Mouse (Mus musculus) embryonic facial prominence, embryonic 13.5 days (tissue): ENCODE results near the gene Nipal4. TPM values are rescaled to one million over a fixed set of nuclear protein-coding genes. Genes with fewer than 3 reads are reported as not detected.
"Not testable (repeated sequence)": the region's sequence is repeated elsewhere in the genome, so short reads cannot be mapped to it uniquely, and the experiment has no call there.

Experiments
- ATAC-seq: fragments of 200-750 bp; cut with Nextera tagmentation; 2 replicates; pipeline ENCODE4 v1.8.0; 2017; ENCODE audit warnings: low read depth; ENCODE audit not compliant: insufficient number of reproducible peaks, insufficient read depth, low FRiP score, low TSS enrichment
- H3K27ac ChIP-seq: fragments of 300-500 bp; sonication (generic); 2 replicates; pipeline ENCODE4 v1.5.1; 2015; ENCODE audit warnings: moderate library complexity, mild to moderate bottlenecking, inconsistent platforms
- H3K27me3 ChIP-seq: fragments of 300-500 bp; sonication (generic); 2 replicates; pipeline ENCODE4 v1.6.1; 2015; ENCODE audit warnings: mild to moderate bottlenecking, inconsistent platforms
- H3K36me3 ChIP-seq: fragments of 300-500 bp; sonication (generic); 2 replicates; pipeline ENCODE4 v1.6.1; 2015; ENCODE audit warnings: mild to moderate bottlenecking, inconsistent platforms
- H3K4me1 ChIP-seq: fragments of 300-500 bp; sonication (generic); 2 replicates; pipeline ENCODE4 v1.6.1; 2015; ENCODE audit warnings: inconsistent platforms
- H3K4me2 ChIP-seq: fragments of 300-500 bp; sonication (generic); 2 replicates; pipeline ENCODE4 v1.6.1; 2015; ENCODE audit warnings: moderate library complexity, mild to moderate bottlenecking, inconsistent platforms
- H3K4me3 ChIP-seq: fragments of 300-500 bp; sonication (generic); 2 replicates; pipeline ENCODE4 v1.5.1; 2015; ENCODE audit warnings: mild to moderate bottlenecking, inconsistent platforms
- H3K9ac ChIP-seq: fragments of 300-500 bp; sonication (generic); 2 replicates; pipeline ENCODE4 v1.6.1; 2015; ENCODE audit warnings: mild to moderate bottlenecking, inconsistent platforms
- H3K9me3 ChIP-seq: fragments of 300-500 bp; sonication (generic); 2 replicates; pipeline ENCODE4 v1.6.1; 2016; ENCODE audit warnings: inconsistent platforms
- WGBS: fragments of 180-500 bp; shearing (Covaris S2); methylation state at CpG from one replicate; pipeline ENCODE4 v1.1.7; 2015; ENCODE audit warnings: mixed read lengths; 5-methylcytosine and 5-hydroxymethylcytosine counted together
- polyA plus RNA-seq: library from polyadenylated mRNA; unstranded; fragments of >200 nt; fragmentation: Nextera tagmentation; extraction: Ambion mirVana; gene quantifications from 2 replicates; pipeline ENCODE4 v1.2.1, GENCODE M21; 2015

Gene Nipal4
- polyA plus RNA-seq, 1 experiment from 2014 or later: 1.4 TPM

DNA sequence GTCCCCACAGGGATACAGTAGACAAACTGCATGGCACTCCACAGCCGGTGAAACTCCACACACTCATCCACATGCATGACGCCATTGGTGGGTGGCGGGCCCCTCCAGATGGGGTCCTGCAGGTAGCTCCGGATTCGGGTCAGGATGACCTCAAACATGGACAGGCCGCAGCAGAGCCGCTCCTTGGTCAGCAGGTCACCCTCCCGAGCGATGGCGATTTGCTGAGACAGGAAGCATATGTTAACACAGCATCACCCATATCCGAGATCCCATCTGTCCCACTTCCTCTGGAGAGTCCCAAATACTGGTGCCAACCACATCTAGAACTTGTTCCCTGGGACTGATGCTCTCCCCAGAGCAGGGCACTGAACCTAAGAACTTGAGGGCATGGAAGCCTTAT is 34.4 kb upstream of the Nipal4 start:
- WGBS: 90% methylated on average over 11 of the region's 11 CpGs

GRCm38 (mm10) chr11:46194175-46194574 is 27.9 kb upstream of the Nipal4 start:
- peaks cover 9% of the 10 kb centered on the region for H3K4me1 ChIP-seq
- H3K27me3 ChIP-seq: no peaks in the 10 kb centered on the region; the same call in 1 of the 2 replicates
- H3K9me3 ChIP-seq: no peaks in the 10 kb centered on the region
- 57% methylated on average over 4 of the region's 4 CpGs for WGBS
- no peak overlapping the region for H3K4me2 ChIP-seq
- no peak overlapping the region for H3K4me3 ChIP-seq
- H3K9ac ChIP-seq: no peak overlapping the region
- H3K36me3 ChIP-seq: peaks cover 19% of the 10 kb centered on the region
- H3K27ac ChIP-seq: no peak overlapping the region
- ATAC-seq: no peak

More for the DNA sequence above, 34.4 kb upstream of the Nipal4 start:
- no peak overlapping the region for H3K9ac ChIP-seq
- ATAC-seq: 0 out of 2 replicates have a peak, but pooled peaks have one; percentile 37
- no peak overlapping the region for H3K4me2 ChIP-seq
- peaks cover 17% of the 10 kb centered on the region; the same call in 1 of the 2 replicates for H3K4me1 ChIP-seq
- no peaks in the 10 kb centered on the region for H3K9me3 ChIP-seq
- H3K36me3 ChIP-seq: peaks cover 15% of the 10 kb centered on the region
- H3K4me3 ChIP-seq: no peak overlapping the region
- H3K27me3 ChIP-seq: no peaks in the 10 kb centered on the region; the same call in 1 of the 2 replicates
- H3K27ac ChIP-seq: no peak overlapping the region

DNA sequence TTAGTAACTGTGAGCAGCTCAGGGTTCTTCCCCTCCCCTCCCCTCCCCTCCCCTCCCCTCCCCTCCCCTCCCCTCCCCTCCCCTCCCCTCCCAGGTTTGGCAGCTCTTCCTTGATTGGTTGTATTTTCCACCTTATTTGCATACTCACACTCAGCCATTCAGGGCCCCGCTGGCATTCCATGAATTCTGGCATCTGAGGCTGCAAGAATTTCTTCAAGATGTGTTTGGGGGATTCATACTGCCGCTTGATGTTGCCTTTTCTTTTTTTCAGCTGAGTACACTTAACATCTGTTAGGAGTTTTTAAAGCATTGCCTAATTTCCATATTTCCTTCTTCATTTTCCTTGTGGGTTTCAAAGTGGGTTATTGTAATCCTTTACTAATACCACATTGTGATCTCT is 22.0 kb upstream of the Nipal4 start:
- Histone ChIP-seq H3K27me3 (no peaks in the 10 kb centered on the region), H3K4me1 (peaks cover 22% of the 10 kb centered on the region), H3K36me3 (no peaks in the 10 kb centered on the region), H3K4me3 (no peak overlapping the region), H3K9ac (no peak overlapping the region), H3K27ac (peak overlapping the region; percentile 84; the same call in 1 of the 2 replicates), H3K4me2 (no peak overlapping the region), H3K9me3 (no peaks in the 10 kb centered on the region)
- 14% methylated on average over 2 of the region's 2 CpGs for WGBS
- no peak for ATAC-seq

GRCm38 (mm10) chr11:46185486-46185885 is 19.2 kb upstream of the Nipal4 start:
- Histone ChIP-seq H3K9me3 (no peaks in the 10 kb centered on the region), H3K4me2 (no peak overlapping the region), H3K4me1 (peaks cover 22% of the 10 kb centered on the region), H3K9ac (no peak overlapping the region), H3K27me3 (no peaks in the 10 kb centered on the region), H3K27ac (peak overlapping the region; percentile 45; the same call in 1 of the 2 replicates), H3K36me3 (no peaks in the 10 kb centered on the region), H3K4me3 (no peak overlapping the region)
- 15% methylated on average over 4 of the region's 4 CpGs for WGBS
- ATAC-seq: no peak

GRCm38 (mm10) chr11:46184946-46185345 is 18.6 kb upstream of the Nipal4 start:
- Histone ChIP-seq H3K9ac (no peak overlapping the region), H3K4me2 (no peak overlapping the region), H3K27me3 (no peaks in the 10 kb centered on the region), H3K27ac (peak overlapping the region; percentile 45; the same call in 1 of the 2 replicates), H3K36me3 (no peaks in the 10 kb centered on the region), H3K9me3 (no peaks in the 10 kb centered on the region), H3K4me1 (peaks cover 21% of the 10 kb centered on the region), H3K4me3 (no peak overlapping the region)
- ATAC-seq: no peak
- 71% methylated on average over 3 of the region's 3 CpGs for WGBS

DNA sequence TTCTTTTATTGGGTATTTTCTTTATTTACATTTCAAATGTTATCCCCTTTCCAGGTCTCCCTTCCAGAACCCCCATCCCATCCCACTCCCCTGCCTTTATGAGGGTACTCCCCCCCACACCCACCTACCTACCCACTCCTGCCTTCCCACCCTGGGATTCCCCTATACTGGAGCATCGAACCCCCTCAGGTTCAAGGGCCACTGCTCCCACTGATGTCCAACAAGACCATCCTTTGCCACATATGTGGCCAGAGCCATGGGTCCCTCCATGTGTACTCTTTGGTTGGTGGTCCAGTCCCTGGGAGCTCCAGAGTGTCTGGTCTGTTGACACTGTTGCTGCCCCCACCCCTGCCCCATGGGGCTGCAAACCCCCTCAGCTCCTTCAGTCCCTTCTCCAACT is 15.7 kb upstream of the Nipal4 start:
- not testable (repeated sequence) for H3K27me3 ChIP-seq, H3K27ac ChIP-seq, H3K9ac ChIP-seq, ATAC-seq, H3K36me3 ChIP-seq, H3K9me3 ChIP-seq, H3K4me3 ChIP-seq, H3K4me2 ChIP-seq
- 95% methylated on average over 1 of the region's 1 CpGs for WGBS
- H3K4me1 ChIP-seq: peaks cover 12% of the 10 kb centered on the region

DNA sequence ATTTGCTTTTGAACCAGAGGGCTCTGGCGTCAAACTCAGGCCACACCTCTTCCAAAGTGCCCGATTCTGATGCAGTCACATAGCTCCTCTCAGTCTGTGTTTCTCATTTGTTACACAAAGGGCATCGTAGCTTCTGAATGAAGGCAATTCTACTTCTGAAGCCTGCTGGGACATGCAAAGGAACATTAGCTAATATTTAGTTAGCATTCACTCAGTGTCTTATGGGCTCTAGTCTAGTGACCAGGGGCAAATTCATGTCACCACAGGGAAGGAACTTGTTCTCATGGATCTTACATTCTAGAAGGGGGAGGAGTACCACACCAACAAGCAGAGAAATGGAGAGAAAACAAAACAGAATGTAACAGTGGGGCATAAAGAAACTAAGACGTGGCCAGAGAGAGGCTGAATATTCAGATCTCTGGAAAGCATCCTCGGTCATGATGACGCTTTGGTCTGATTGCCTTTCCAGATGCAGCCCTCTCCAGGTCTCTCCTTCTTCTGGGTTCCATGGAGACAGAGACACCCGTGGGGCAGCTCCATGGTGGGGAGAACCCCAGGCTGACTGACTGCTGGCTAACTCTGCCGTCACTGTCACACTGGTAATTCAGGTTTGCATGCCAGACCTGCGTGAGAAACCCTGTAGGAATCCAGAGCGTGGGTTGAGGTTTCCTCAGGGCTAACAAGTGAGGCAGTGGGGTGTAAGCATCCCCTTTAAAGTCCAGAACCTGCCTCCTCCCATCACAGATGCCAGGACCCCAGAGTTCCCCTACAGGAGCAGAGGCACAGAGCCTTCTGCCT is 11.1 kb upstream of the Nipal4 start:
- 0 out of 2 replicates have a peak, but pooled peaks cover 4% of the 10 kb centered on the region for H3K4me1 ChIP-seq
- WGBS: 65% methylated on average over 10 of the region's 10 CpGs
- no peaks in the 10 kb centered on the region for H3K9me3 ChIP-seq
- ATAC-seq: no peak
- no peak overlapping the region for H3K4me2 ChIP-seq
- no peak overlapping the region for H3K4me3 ChIP-seq
- H3K27ac ChIP-seq: no peak overlapping the region
- no peak overlapping the region for H3K9ac ChIP-seq
- H3K27me3 ChIP-seq: no peaks in the 10 kb centered on the region
- no peaks in the 10 kb centered on the region for H3K36me3 ChIP-seq

DNA sequence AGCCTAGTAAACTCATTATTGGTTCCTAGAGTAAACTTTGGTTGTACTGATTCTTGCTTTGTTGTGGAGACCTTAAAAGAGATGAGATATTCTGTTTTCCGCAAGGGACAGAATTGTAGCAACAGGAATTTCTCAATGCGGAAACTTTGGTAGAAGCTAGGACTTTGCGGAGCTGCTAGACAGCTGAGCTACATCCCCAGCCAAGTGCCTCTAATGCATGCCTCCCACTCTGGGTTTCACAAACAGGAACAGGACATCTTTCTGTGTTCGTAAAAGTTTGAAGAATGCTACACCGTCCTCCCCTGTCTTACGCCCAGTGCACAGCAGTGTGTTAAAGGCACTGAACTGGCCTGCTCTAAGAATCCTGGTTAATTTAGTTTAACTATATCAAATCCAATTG is 9.8 kb upstream of the Nipal4 start:
- H3K27me3 ChIP-seq: no peaks in the 10 kb centered on the region
- H3K36me3 ChIP-seq: no peaks in the 10 kb centered on the region
- H3K4me1 ChIP-seq: 0 out of 2 replicates have a peak, but pooled peaks cover 4% of the 10 kb centered on the region
- WGBS: 85% methylated on average over 6 of the region's 6 CpGs
- no peak overlapping the region for H3K27ac ChIP-seq
- no peak overlapping the region for H3K4me3 ChIP-seq
- no peak overlapping the region for H3K9ac ChIP-seq
- no peak for ATAC-seq
- no peaks in the 10 kb centered on the region for H3K9me3 ChIP-seq
- no peak overlapping the region for H3K4me2 ChIP-seq

DNA sequence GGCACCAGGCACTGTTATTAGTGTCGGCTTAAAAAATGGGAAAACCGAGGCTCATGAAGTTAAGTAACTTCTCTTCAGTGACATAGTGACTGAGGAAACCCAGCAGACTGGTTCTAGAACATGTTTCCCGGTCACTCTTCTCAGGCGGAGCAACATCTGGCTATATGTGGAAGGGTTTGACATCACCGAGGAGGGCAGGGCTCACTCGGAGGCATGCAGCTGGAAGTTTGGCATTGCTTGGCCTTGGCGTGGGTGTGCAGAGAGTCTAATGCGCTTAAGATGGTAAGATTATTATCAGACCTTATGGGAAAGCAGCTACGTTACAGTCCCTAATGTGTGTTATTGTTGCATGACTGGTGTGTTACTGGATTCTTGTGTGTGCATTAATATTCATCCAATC is 5.8 kb upstream of the Nipal4 start:
- Histone ChIP-seq H3K4me2 (no peak overlapping the region), H3K27ac (no peak overlapping the region), H3K9ac (no peak overlapping the region), H3K4me1 (0 out of 2 replicates have a peak, but pooled peaks cover 4% of the 10 kb centered on the region), H3K9me3 (no peaks in the 10 kb centered on the region), H3K36me3 (no peaks in the 10 kb centered on the region), H3K4me3 (no peak overlapping the region), H3K27me3 (no peaks in the 10 kb centered on the region)
- WGBS: 77% methylated on average over 9 of the region's 9 CpGs
- no peak for ATAC-seq

DNA sequence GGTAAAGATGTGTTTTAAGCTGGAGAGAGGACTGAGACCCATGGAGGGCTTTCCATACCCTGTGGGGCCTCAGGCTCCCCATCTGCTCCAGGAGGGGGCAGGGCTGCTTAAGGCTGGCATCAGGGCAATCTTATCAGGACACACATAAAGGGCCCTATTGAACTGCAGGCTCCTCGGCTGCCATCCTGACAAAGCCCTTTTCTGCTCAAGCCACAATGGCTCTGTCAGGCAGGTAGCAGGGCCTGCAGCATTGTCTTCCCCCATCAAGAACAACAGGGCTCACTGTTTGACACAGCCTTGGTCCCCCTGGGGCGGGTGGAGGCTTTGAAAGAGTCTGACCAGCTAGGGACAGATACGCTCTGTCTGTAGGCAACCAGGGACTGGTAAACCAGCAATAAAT is 3.6 kb upstream of the Nipal4 start:
- Histone ChIP-seq H3K9me3 (no peaks in the 10 kb centered on the region), H3K4me3 (no peak overlapping the region), H3K4me2 (no peak overlapping the region), H3K36me3 (no peaks in the 10 kb centered on the region), H3K4me1 (peaks cover 9% of the 10 kb centered on the region; the same call in 1 of the 2 replicates), H3K27me3 (peaks cover 18% of the 10 kb centered on the region), H3K27ac (no peak overlapping the region), H3K9ac (no peak overlapping the region)
- 47% methylated on average over 3 of the region's 3 CpGs for WGBS
- no peak for ATAC-seq

GRCm38 (mm10) chr11:46168506-46168905 is 2.2 kb upstream of the Nipal4 start:
- WGBS: 84% methylated on average over 7 of the region's 7 CpGs
- ATAC-seq: no peak
- Histone ChIP-seq H3K9ac (no peak overlapping the region), H3K4me3 (no peak overlapping the region), H3K36me3 (no peaks in the 10 kb centered on the region), H3K4me2 (no peak overlapping the region), H3K4me1 (peaks cover 9% of the 10 kb centered on the region; the same call in 1 of the 2 replicates), H3K27me3 (peaks cover 22% of the 10 kb centered on the region), H3K27ac (no peak overlapping the region), H3K9me3 (no peaks in the 10 kb centered on the region)

DNA sequence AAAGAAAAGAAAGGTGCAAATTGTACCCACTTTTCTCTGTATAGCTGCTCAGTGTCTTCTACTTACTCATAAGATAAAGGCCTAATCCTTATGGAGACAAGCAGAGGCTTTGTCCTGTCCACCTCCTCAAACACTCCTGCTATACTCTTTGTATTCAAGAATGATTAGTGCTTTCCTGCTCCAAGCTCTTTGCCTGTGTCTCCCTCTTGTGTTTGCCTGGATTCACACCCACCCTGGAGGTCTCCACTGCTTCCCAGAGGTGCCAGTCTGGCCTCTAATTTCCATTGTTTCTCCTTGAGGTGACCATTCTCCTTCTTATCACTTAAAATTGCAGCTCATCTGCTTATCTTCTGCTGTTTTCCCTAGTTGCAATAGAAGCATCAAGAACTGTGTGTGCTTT is 8.8 kb downstream of the Nipal4 start:
- Histone ChIP-seq H3K4me2 (no peak overlapping the region), H3K4me1 (no peaks in the 10 kb centered on the region), H3K36me3 (no peaks in the 10 kb centered on the region), H3K9ac (no peak overlapping the region), H3K27me3 (no peaks in the 10 kb centered on the region), H3K27ac (no peak overlapping the region), H3K9me3 (no peaks in the 10 kb centered on the region), H3K4me3 (no peak overlapping the region)
- no peak for ATAC-seq
